Mouse (Mus musculus): ENCODE data around the gene Mrpl11. TPM values are rescaled to one million over a fixed set of nuclear protein-coding genes. Genes with fewer than 3 reads are reported as not detected.
A peak's percentile ranks its signal among the peaks of the same experiment; 100 is the strongest.

Gene Mrpl11
- polyA plus RNA-seq, 1 experiment from 2014 or later: 55.1 TPM

- H3K4me2 ChIP-seq (replicated peaks; ENCODE audit: low read depth, low read length): no peak overlapping the region
- WGBS: 29% methylated on average over 34 of the region's 47 CpGs
- no peaks in the 10 kb centered on the region for H3K4me1 ChIP-seq (ENCODE audit: insufficient read depth, low read depth, low read length)
- TF ChIP-seq EP300 (IDR thresholded peaks at IDR 0.05) (no peak), CTCF (IDR thresholded peaks at IDR 0.05) (no peak)
- no peak overlapping the region for H3K9ac ChIP-seq (replicated peaks; ENCODE audit: low read depth)
- no peaks in the 10 kb centered on the region for H3K36me3 ChIP-seq (ENCODE audit: insufficient read depth, low read length)
- H3K27ac ChIP-seq (ENCODE audit: low read length): no peak overlapping the region
- H3K4me3 ChIP-seq (ENCODE audit: low read depth, low read length): no peak overlapping the region
- DNase-seq (ENCODE audit: low spot score) (no peak), ATAC-seq (no peak)
- H3K9me3 ChIP-seq (ENCODE audit: low read length): no peaks in the 10 kb centered on the region
- H3K27me3 ChIP-seq (replicated peaks; ENCODE audit: insufficient read depth, low read length): peaks cover 22% of the 10 kb centered on the region
Measured at GRCm38 (mm10) chr19:4989434-4990255, 27.7 kb downstream of the Mrpl11 start.

- Histone ChIP-seq H3K27me3 (replicated peaks; ENCODE audit: insufficient read depth, low read length) (peaks cover 22% of the 10 kb centered on the region), H3K4me3 (ENCODE audit: low read depth, low read length) (no peak within 1 kb of the TSS)
Measured at GRCm38 (mm10) chr19:4990256-4990625, 28.3 kb downstream of the Mrpl11 start, which contains the start of gene Npas4. Gene Npas4, minus strand, starts transcription at chr19:4990316.

GRCm38 (mm10) chr19:4990716-4991115, 28.8 kb downstream of the Mrpl11 start:
- DNase-seq (ENCODE audit: low spot score) (no peak), ATAC-seq (no peak)

More at GRCm38 (mm10) chr19:4990256-4990625, 28.3 kb downstream of the Mrpl11 start, which contains the start of gene Npas4:
- H3K4me2 ChIP-seq (replicated peaks; ENCODE audit: low read depth, low read length): no peak within 1 kb of the TSS
- 23% methylated on average over 4 of the region's 4 CpGs for WGBS
- no peak within 1 kb of the TSS for H3K27ac ChIP-seq (ENCODE audit: low read length)
- ATAC-seq (no peak), DNase-seq (ENCODE audit: low spot score) (no peak)
- no peaks in the 10 kb centered on the region for H3K4me1 ChIP-seq (ENCODE audit: insufficient read depth, low read depth, low read length)
- TF ChIP-seq CTCF (IDR thresholded peaks at IDR 0.05): no peak
- TF ChIP-seq EP300 (IDR thresholded peaks at IDR 0.05): no peak
- no peak within 1 kb of the TSS for H3K9ac ChIP-seq (replicated peaks; ENCODE audit: low read depth)
- H3K36me3 ChIP-seq (ENCODE audit: insufficient read depth, low read length): no peaks in the 10 kb centered on the region
- H3K9me3 ChIP-seq (ENCODE audit: low read length): no peaks in the 10 kb centered on the region

GRCm38 (mm10) chr19:4992371-4992770, 30.4 kb downstream of the Mrpl11 start:
- peaks cover 22% of the 10 kb centered on the region for H3K27me3 ChIP-seq (replicated peaks; ENCODE audit: insufficient read depth, low read length)
- H3K9me3 ChIP-seq (ENCODE audit: low read length): no peaks in the 10 kb centered on the region
- TF ChIP-seq CTCF (IDR thresholded peaks at IDR 0.05) (no peak), EP300 (IDR thresholded peaks at IDR 0.05) (no peak)
- no peak overlapping the region for H3K4me3 ChIP-seq (ENCODE audit: low read depth, low read length)
- H3K4me2 ChIP-seq (replicated peaks; ENCODE audit: low read depth, low read length): no peak overlapping the region
- no peaks in the 10 kb centered on the region for H3K4me1 ChIP-seq (ENCODE audit: insufficient read depth, low read depth, low read length)
- H3K9ac ChIP-seq (replicated peaks; ENCODE audit: low read depth): no peak overlapping the region
- DNase-seq (ENCODE audit: low spot score) (no peak), ATAC-seq (no peak)
- no peak overlapping the region for H3K27ac ChIP-seq (ENCODE audit: low read length)
- no peaks in the 10 kb centered on the region for H3K36me3 ChIP-seq (ENCODE audit: insufficient read depth, low read length)
- WGBS: 16% methylated on average over 8 of the region's 8 CpGs

More at GRCm38 (mm10) chr19:4990716-4991115, 28.8 kb downstream of the Mrpl11 start:
- H3K4me1 ChIP-seq (ENCODE audit: insufficient read depth, low read depth, low read length): no peaks in the 10 kb centered on the region
- no peak overlapping the region for H3K9ac ChIP-seq (replicated peaks; ENCODE audit: low read depth)
- 5% methylated on average over 12 of the region's 22 CpGs for WGBS
- TF ChIP-seq EP300 (IDR thresholded peaks at IDR 0.05) (no peak), CTCF (IDR thresholded peaks at IDR 0.05) (no peak)
- H3K4me3 ChIP-seq (ENCODE audit: low read depth, low read length): no peak overlapping the region
- H3K4me2 ChIP-seq (replicated peaks; ENCODE audit: low read depth, low read length): no peak overlapping the region
- H3K27ac ChIP-seq (ENCODE audit: low read length): no peak overlapping the region
- H3K27me3 ChIP-seq (replicated peaks; ENCODE audit: insufficient read depth, low read length): peaks cover 22% of the 10 kb centered on the region
- H3K36me3 ChIP-seq (ENCODE audit: insufficient read depth, low read length): no peaks in the 10 kb centered on the region
- H3K9me3 ChIP-seq (ENCODE audit: low read length): no peaks in the 10 kb centered on the region

GRCm38 (mm10) chr19:4992904-4993303, 31.0 kb downstream of the Mrpl11 start:
- TF ChIP-seq CTCF (IDR thresholded peaks at IDR 0.05) (peak; percentile 16; the same call in 1 of the 2 replicates), EP300 (IDR thresholded peaks at IDR 0.05) (no peak)
- H3K4me3 ChIP-seq (ENCODE audit: low read depth, low read length): no peak overlapping the region
- WGBS: 1% methylated on average over 9 of the region's 9 CpGs
- no peaks in the 10 kb centered on the region for H3K4me1 ChIP-seq (ENCODE audit: insufficient read depth, low read depth, low read length)
- H3K4me2 ChIP-seq (replicated peaks; ENCODE audit: low read depth, low read length): no peak overlapping the region
- peak; percentile 73 for ATAC-seq
- no peak overlapping the region for H3K27ac ChIP-seq (ENCODE audit: low read length)
- peak; percentile 88 for DNase-seq (ENCODE audit: low spot score)
- peaks cover 22% of the 10 kb centered on the region for H3K27me3 ChIP-seq (replicated peaks; ENCODE audit: insufficient read depth, low read length)
- no peaks in the 10 kb centered on the region for H3K9me3 ChIP-seq (ENCODE audit: low read length)
- no peak overlapping the region for H3K9ac ChIP-seq (replicated peaks; ENCODE audit: low read depth)
- no peaks in the 10 kb centered on the region for H3K36me3 ChIP-seq (ENCODE audit: insufficient read depth, low read length)

- Histone ChIP-seq H3K4me1 (ENCODE audit: insufficient read depth, low read depth, low read length) (no peaks in the 10 kb centered on the region), H3K27ac (ENCODE audit: low read length) (no peak overlapping the region)
Measured at GRCm38 (mm10) chr19:4994043-4994442, 32.1 kb downstream of the Mrpl11 start.

More at GRCm38 (mm10) chr19:4994043-4994442, 32.1 kb downstream of the Mrpl11 start:
- no peaks in the 10 kb centered on the region for H3K9me3 ChIP-seq (ENCODE audit: low read length)
- ATAC-seq: no peak
- H3K4me2 ChIP-seq (replicated peaks; ENCODE audit: low read depth, low read length): no peak overlapping the region
- H3K9ac ChIP-seq (replicated peaks; ENCODE audit: low read depth): no peak overlapping the region
- H3K36me3 ChIP-seq (ENCODE audit: insufficient read depth, low read length): no peaks in the 10 kb centered on the region
- H3K4me3 ChIP-seq (ENCODE audit: low read depth, low read length): no peak overlapping the region
- TF ChIP-seq CTCF (IDR thresholded peaks at IDR 0.05): no peak
- no peak for TF ChIP-seq EP300 (IDR thresholded peaks at IDR 0.05)
- peaks cover 22% of the 10 kb centered on the region for H3K27me3 ChIP-seq (replicated peaks; ENCODE audit: insufficient read depth, low read length)
- DNase-seq (ENCODE audit: low spot score): no peak
- 46% methylated on average over 5 of the region's 5 CpGs for WGBS
